Mouse (Mus musculus) hindbrain, postnatal 0 days (tissue): ENCODE data around the gene Dhx16. TPM values are rescaled to one million over a fixed set of nuclear protein-coding genes. Genes with fewer than 3 reads are reported as not detected.

Experiments used
- ATAC-seq: fragments of 200-750 bp; cut with Nextera tagmentation; 2 replicates; pipeline ENCODE4 v1.8.0; 2017; ENCODE audit warnings: mild to moderate bottlenecking, moderate TSS enrichment, moderate library complexity
- DNase-seq: peaks from one replicate; pipeline ENCODE4 v3.0.0-alpha.2; 2015; ENCODE audit warnings: low spot score
- H3K27ac ChIP-seq: fragments of 300-500 bp; sonication (generic); 2 replicates; pipeline ENCODE4 v1.5.1; 2014; ENCODE audit warnings: mild to moderate bottlenecking
- H3K27me3 ChIP-seq: fragments of 300-500 bp; sonication (generic); 2 replicates; pipeline ENCODE4 v1.6.1; 2014; ENCODE audit warnings: low read length, mixed read lengths; ENCODE audit not compliant: insufficient read depth
- H3K36me3 ChIP-seq: fragments of 300-500 bp; sonication (generic); 2 replicates; pipeline ENCODE4 v1.6.1; 2014; ENCODE audit warnings: low read length, mixed read lengths; ENCODE audit not compliant: insufficient read depth
- H3K4me1 ChIP-seq: fragments of 300-500 bp; sonication (generic); 2 replicates; pipeline ENCODE4 v1.6.1; 2014; ENCODE audit warnings: antibody characterized with exemption, low read length, mixed read lengths; ENCODE audit not compliant: insufficient read depth
- H3K4me2 ChIP-seq: fragments of 300-500 bp; sonication (generic); 2 replicates; pipeline ENCODE4 v1.6.1; 2014; ENCODE audit warnings: low read depth, mild to moderate bottlenecking, low read length, moderate library complexity, mixed read lengths
- H3K4me3 ChIP-seq: fragments of 300-500 bp; sonication (generic); 2 replicates; pipeline ENCODE4 v1.5.1; 2014; ENCODE audit warnings: low read length
- H3K9ac ChIP-seq: fragments of 300-500 bp; sonication (generic); replicated peaks from 2 replicates; pipeline ENCODE4 v1.6.1; 2014; ENCODE audit warnings: mild to moderate bottlenecking, low read length, moderate library complexity, mixed read lengths
- H3K9me3 ChIP-seq: fragments of 300-500 bp; sonication (generic); 2 replicates; pipeline ENCODE4 v1.6.1; 2016; ENCODE audit warnings: low read length, mixed read lengths
- CTCF ChIP-seq: IDR thresholded peaks from 2 replicates; pipeline ENCODE4 v1.5.1; 2016; ENCODE audit warnings: antibody characterized with exemption, control low read depth, low read depth
- WGBS: fragments of 180-500 bp; shearing (Covaris S2); extraction: QIAGEN DNeasy Blood & Tissue Kit; methylation state at CpG from one replicate; pipeline ENCODE4 v1.1.7; 2014; 5-methylcytosine and 5-hydroxymethylcytosine counted together
- polyA plus RNA-seq: library from polyadenylated mRNA; unstranded; fragments of >200 nt; fragmentation: Nextera tagmentation; extraction: Ambion mirVana; gene quantifications from 2 replicates; pipeline ENCODE4 v1.2.1, GENCODE M21; 2015
- total RNA-seq: library from RNA; depleted of rRNA; stranded (reverse); fragments of >200 nt; gene quantifications from 2 replicates; pipeline ENCODE4 v1.2.3, GENCODE M21; 2014

The Dhx16 gene
- total and polyA plus RNA-seq, 2 experiments from 2014 or later: 23.1 to 33.2 TPM

GRCm38 (mm10) chr17:35887725-35888124 lies 8.1 kb downstream of the Dhx16 start:
- H3K36me3 ChIP-seq: peaks cover 78% of the 10 kb centered on the region
- no peaks in the 10 kb centered on the region for H3K4me1 ChIP-seq
- H3K4me3 ChIP-seq: no peak overlapping the region
- no peak for DNase-seq
- no peak for TF ChIP-seq CTCF
- WGBS: 84% methylated on average over 17 of the region's 17 CpGs
- no peak for ATAC-seq
- no peak overlapping the region for H3K9ac ChIP-seq
- no peaks in the 10 kb centered on the region for H3K27me3 ChIP-seq
- no peak overlapping the region for H3K4me2 ChIP-seq
- H3K9me3 ChIP-seq: no peaks in the 10 kb centered on the region
- no peak overlapping the region for H3K27ac ChIP-seq

DNA sequence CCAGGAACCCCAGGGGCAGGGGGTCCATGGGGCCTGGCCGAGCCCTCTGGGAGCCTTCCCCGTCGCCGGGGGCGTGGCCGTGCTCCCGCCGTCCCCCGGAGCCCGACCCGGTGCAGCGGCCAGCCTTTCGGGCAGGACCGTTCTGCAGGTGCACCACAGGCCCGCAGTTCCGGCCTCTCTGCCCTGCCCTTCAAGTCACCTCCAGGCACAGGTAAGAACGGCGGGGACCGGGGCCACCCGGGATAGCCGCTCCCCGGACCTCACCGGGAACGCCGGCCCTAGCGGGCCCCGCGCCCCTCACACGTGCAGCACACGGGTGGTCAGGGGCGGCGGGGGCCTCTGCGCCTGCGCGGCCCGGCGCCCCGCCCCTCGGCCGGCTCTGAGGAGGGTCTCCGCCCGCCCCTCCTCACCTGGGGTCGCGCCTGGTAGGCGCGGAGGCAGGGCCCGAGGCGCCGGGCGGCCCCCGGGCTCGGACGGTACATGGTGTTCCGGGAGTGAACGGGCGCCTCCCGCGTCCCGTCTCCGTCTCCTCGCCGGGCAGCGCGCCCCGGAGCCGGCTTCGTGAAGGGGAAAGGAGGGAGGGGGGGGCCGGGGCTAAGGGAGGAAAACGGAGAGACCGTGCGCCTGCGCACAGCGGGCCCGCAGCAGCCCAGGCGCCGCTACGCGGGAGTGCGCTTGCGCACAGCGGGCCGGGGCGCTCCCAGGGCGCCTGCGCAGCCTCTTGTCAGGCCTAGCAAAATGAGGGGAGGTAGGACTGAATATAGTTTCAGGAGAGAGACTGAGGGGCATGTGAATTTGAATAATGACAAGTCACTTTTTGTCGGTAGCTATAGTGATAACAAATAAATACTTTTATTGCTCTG lies 17.4 kb downstream of the Dhx16 start, which contains the start of gene 2310061I04Rik:
Gene 2310061I04Rik, minus strand, starts transcription at position 651 of the 863 bp plus-strand sequence.
- under 1% methylated on average over 52 of the region's 86 CpGs for WGBS
- TF ChIP-seq CTCF: no peak

DNA sequence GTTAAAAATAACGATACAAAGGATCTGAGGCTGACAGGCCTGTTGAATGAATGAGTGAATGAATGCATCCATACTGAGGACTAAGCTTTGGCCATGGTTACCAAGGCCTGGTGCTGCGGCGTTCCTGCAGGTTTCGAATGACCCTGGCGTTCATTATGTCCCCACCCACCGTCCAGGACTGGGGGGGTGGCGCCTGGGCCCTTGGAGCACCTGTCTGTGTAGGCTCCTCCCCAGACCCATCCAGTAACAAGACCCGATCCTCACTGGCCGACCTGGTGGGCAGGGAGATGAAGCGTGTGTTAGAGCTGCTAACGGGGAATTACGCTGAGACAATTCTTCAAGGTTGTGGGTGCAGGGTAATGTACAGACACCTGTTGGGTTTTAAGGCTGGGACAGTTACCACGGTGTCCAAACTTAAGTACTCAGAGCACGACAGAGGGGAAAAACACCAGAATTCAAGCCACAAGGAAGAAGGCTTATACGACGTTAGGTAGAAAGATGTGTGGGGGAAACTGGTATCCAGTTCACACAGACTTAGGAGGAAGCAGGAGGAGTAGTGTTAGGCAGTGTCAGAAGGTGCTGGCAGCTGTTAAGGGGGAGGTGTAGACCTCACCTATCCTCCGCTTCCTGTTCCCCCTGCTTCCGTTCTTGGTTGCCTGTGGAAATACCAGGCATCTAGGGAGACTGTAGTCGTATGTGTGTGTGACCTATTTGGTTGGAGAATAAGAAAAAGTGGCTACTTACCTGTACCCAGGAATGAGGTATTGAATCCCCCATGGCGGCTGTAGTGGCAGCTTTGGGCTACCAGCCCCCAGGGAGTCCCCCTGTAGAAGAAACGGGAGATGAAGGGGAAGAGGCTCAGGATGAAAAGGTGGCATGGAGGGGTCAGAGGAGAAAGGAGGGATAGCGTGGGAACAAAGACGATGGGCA lies 18.3 kb downstream of the Dhx16 start:
- Histone ChIP-seq H3K4me1 (peaks cover 6% of the 10 kb centered on the region; the same call in 1 of the 2 replicates), H3K36me3 (peaks cover 17% of the 10 kb centered on the region), H3K9ac (peak overlapping the region; percentile 88), H3K4me2 (peak overlapping the region; percentile 100), H3K27me3 (no peaks in the 10 kb centered on the region), H3K9me3 (no peaks in the 10 kb centered on the region), H3K27ac (peak overlapping the region; percentile 89), H3K4me3 (peak overlapping the region; percentile 79)
- 46% methylated on average over 23 of the region's 23 CpGs for WGBS
- ATAC-seq: peak; percentile 49
- TF ChIP-seq CTCF: no peak
- DNase-seq: no peak

More for the DNA sequence above, 17.4 kb downstream of the Dhx16 start, which contains the start of gene 2310061I04Rik:
- Histone ChIP-seq H3K27ac (peak within 1 kb of the TSS; percentile 89), H3K36me3 (peaks cover 21% of the 10 kb centered on the region), H3K9ac (peak within 1 kb of the TSS; percentile 88), H3K27me3 (no peaks in the 10 kb centered on the region), H3K4me3 (peak within 1 kb of the TSS; percentile 79), H3K9me3 (no peaks in the 10 kb centered on the region), H3K4me2 (peak within 1 kb of the TSS; percentile 100), H3K4me1 (peaks cover 6% of the 10 kb centered on the region; the same call in 1 of the 2 replicates)
- DNase-seq: peak; percentile 97
- ATAC-seq: peak; percentile 95

GRCm38 (mm10) chr17:35900636-35901035 lies 21.0 kb downstream of the Dhx16 start:
- Histone ChIP-seq H3K27ac (no peak overlapping the region), H3K4me1 (peaks cover 6% of the 10 kb centered on the region; the same call in 1 of the 2 replicates), H3K4me3 (no peak overlapping the region), H3K4me2 (no peak overlapping the region), H3K9me3 (no peaks in the 10 kb centered on the region), H3K27me3 (no peaks in the 10 kb centered on the region), H3K36me3 (peaks cover 26% of the 10 kb centered on the region), H3K9ac (no peak overlapping the region)
- DNase-seq (no peak), ATAC-seq (no peak)
- no peak for TF ChIP-seq CTCF
- WGBS: 92% methylated on average over 3 of the region's 3 CpGs

DNA sequence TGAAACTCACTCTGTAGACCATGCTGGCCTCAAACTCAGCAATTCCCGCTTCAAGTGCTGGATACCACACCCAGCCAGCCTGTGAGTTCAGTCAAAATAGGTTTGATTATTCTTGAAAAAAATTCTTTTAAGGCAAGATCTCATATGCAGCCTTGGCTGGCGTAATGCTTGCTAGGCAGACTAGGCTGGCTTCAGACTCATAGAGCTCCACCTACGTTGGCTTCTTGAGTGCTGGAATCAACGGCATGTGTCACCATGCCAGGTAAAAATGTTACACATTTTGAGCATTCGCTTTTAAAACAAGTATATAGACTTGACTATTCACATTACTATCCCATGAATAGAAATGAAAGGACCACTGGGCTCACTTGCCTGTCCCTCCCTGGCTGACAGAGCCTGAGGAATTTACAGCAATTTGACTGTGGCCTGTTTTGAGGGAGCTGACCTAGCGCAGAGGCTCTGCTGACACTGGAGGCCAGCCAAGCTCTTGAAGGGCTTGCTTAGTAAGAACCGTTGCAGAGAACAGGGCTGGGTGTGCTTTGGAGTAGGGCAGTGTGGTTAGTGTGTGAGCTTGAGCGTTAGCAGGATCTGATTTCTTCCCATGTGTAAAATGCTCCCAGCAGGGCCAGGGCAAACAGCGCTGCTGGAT lies 23.8 kb downstream of the Dhx16 start:
- no peak for DNase-seq
- H3K9ac ChIP-seq: no peak overlapping the region
- ATAC-seq: no peak

DNA sequence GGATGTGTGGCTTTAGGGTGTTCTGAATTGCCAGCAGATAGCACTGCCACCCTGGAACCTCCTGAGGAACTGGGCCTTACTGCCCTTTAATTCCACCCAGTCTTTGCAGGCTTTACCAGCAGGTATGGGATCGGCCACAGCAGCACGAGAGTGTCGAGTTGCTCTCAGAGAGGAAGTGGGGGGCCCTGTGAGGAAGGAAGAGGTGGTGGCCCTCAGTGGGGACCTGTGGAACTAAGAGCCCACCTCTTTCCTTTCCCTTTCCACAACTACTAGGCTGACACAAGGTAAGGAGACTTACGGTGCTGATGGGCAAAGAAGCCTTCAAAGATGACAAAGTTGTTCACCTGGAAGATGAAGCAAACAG lies 24.4 kb downstream of the Dhx16 start:
- H3K9me3 ChIP-seq: no peaks in the 10 kb centered on the region
- DNase-seq: no peak
- no peak overlapping the region for H3K4me2 ChIP-seq
- no peak overlapping the region for H3K27ac ChIP-seq
- H3K4me3 ChIP-seq: no peak overlapping the region
- no peak for ATAC-seq
- H3K27me3 ChIP-seq: no peaks in the 10 kb centered on the region
- WGBS: 82% methylated on average over 4 of the region's 4 CpGs
- H3K9ac ChIP-seq: no peak overlapping the region
- peaks cover 12% of the 10 kb centered on the region for H3K4me1 ChIP-seq
- no peak for TF ChIP-seq CTCF
- peaks cover 34% of the 10 kb centered on the region for H3K36me3 ChIP-seq

More for the DNA sequence above, 23.8 kb downstream of the Dhx16 start:
- 87% methylated on average over 9 of the region's 9 CpGs for WGBS
- Histone ChIP-seq H3K4me1 (peaks cover 7% of the 10 kb centered on the region), H3K36me3 (peaks cover 34% of the 10 kb centered on the region), H3K27ac (no peak overlapping the region), H3K9me3 (no peaks in the 10 kb centered on the region), H3K4me3 (no peak overlapping the region), H3K27me3 (no peaks in the 10 kb centered on the region), H3K4me2 (no peak overlapping the region)
- no peak for TF ChIP-seq CTCF
